ENCODE assay signal across 8 mouse cellular contexts in the genomic region with DNA sequence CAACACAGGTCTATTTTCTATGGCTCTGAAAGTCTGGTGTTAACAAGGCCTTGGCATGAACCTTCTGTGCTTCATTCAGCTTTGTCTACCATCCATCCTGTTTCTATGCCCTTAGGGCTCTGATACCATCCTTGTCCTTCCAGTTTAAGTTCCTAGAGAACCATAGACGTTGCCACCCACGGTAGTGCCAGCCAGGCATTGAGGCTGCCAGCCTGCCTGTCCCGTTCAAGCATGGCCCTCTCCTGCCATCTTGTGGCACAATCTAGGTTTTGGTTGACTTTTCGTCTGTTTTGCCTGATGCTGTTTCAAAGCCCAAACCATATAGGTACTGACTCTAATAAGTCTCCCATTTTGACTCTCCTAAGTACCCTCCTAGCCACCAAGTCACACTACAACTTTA. TPM values are rescaled to one million over a fixed set of nuclear protein-coding genes. Genes with fewer than 3 reads are reported as not detected.
DNase-seq lines count a peak whose midpoint lies in the region; ATAC-seq and TF ChIP-seq lines count a peak whose summit lies in the region.

No protein-coding gene starts in this region.

- no peaks in the 10 kb centered on the region for H3K9me3 ChIP-seq in liver, embryonic 11.5 days (ENCODE audit: control insufficient read depth, low read length)
- no peaks in the 10 kb centered on the region for H3K9me3 ChIP-seq in midbrain, embryonic 16.5 days (replicated peaks; ENCODE audit: control insufficient read depth, low read length, poor library complexity, severe bottlenecking)

- no peak overlapping the region for H3K9ac ChIP-seq in liver, embryonic 11.5 days (ENCODE audit: low read depth, low read length)
- no peak overlapping the region for H3K9ac ChIP-seq in midbrain, embryonic 16.5 days (ENCODE audit: low read depth, low read length)

- intact Hi-C loops in gastrocnemius, adult 2 months (cut with DNase I), result loop anchor here (1.0 kb wide), 1 partner anchor 198 kb away; no protein-coding TSS in a partner anchor

- TF ChIP-seq CTCF in gastrocnemius, adult 2 months (IDR thresholded peaks at IDR 0.05), result peak; percentile 92

- H3K36me3 ChIP-seq in liver, embryonic 11.5 days (ENCODE audit: control insufficient read depth, insufficient read depth, low read length), result no peaks in the 10 kb centered on the region
- no peaks in the 10 kb centered on the region for H3K36me3 ChIP-seq in midbrain, embryonic 16.5 days (ENCODE audit: control insufficient read depth, insufficient read depth, low read length)

- H3K4me1 ChIP-seq in liver, embryonic 11.5 days (replicated peaks; ENCODE audit: control insufficient read depth, insufficient read depth, low read length), result no peaks in the 10 kb centered on the region
- 0 out of 2 replicates have a peak, but pooled peaks cover 4% of the 10 kb centered on the region for H3K4me1 ChIP-seq in midbrain, embryonic 16.5 days (ENCODE audit: control insufficient read depth, insufficient read depth, low read length)

- no peak overlapping the region for H3K4me2 ChIP-seq in liver, embryonic 11.5 days
- H3K4me2 ChIP-seq in midbrain, embryonic 16.5 days (ENCODE audit: low read length), result no peak overlapping the region

- no peak overlapping the region for H3K27ac ChIP-seq in liver, embryonic 11.5 days (ENCODE audit: low read depth, low read length)
- no peak overlapping the region for H3K27ac ChIP-seq in gastrocnemius, adult 2 months
- H3K27ac ChIP-seq in midbrain, embryonic 16.5 days (ENCODE audit: low read length), result no peak overlapping the region

- H3K4me3 ChIP-seq in liver, embryonic 11.5 days (ENCODE audit: low read depth, low read length), result no peak overlapping the region
- no peak overlapping the region for H3K4me3 ChIP-seq in gastrocnemius, adult 2 months
- H3K4me3 ChIP-seq in midbrain, embryonic 16.5 days (ENCODE audit: low read depth, low read length), result no peak overlapping the region

- no peaks in the 10 kb centered on the region for H3K27me3 ChIP-seq in liver, embryonic 11.5 days (replicated peaks; ENCODE audit: control insufficient read depth, insufficient read depth, low read length)
- peaks cover 6% of the 10 kb centered on the region for H3K27me3 ChIP-seq in midbrain, embryonic 16.5 days (ENCODE audit: control insufficient read depth, insufficient read depth, low read depth, low read length)

- 6% methylated on average over 4 of the region's 4 CpGs for WGBS in liver, embryonic 11.5 days
- WGBS in midbrain, embryonic 16.5 days, result 2% methylated on average over 4 of the region's 4 CpGs

- peak; percentile 26 for DNase-seq in liver
- DNase-seq in liver, embryonic 11.5 days (ENCODE audit: low spot score), result no peak
- DNase-seq in cerebellum, postnatal 25 days, result peak; percentile 81 to 90
- DNase-seq in gastrocnemius, adult 2 months, result peak; percentile 77
- DNase-seq in induced T-regulatory cell, adult 2 months (ENCODE audit: low read depth), result peak; percentile 54
- peak; percentile 39 to 76 for DNase-seq in left cerebral cortex, adult 8-10 months (ENCODE audit: low spot score in 2 of 2)
- peak; percentile 82 for DNase-seq in testis, postnatal 10 days (ENCODE audit: low spot score)

- no peak for ATAC-seq in liver, embryonic 11.5 days (replicated peaks; ENCODE audit: low FRiP score)
- peak; percentile 68 for ATAC-seq in midbrain, embryonic 16.5 days

RNA-seq across cellular contexts. Expression of gene Iyd, which starts 8.7 kb away (rescaled TPM):
- polyA plus RNA-seq in liver, embryonic 11.5 days (2014; fragmentation: Nextera tagmentation; extraction: Ambion mirVana), result 3.6 and 4.0 TPM in 2 replicates
- not detected for total RNA-seq in gastrocnemius, adult 2 months (2021)
- under 1 TPM in 1 of 4 experiments, not detected in 3; 0.48 TPM for total RNA-seq in left cerebral cortex, adult 8-10 months (2022)
- polyA plus RNA-seq in midbrain, embryonic 16.5 days (2015; fragmentation: Nextera tagmentation; extraction: Ambion mirVana), result 0.59 and 0.60 TPM in 2 replicates
